Mouse (Mus musculus): ENCODE data around the gene E2f8.

Gene E2f8

DNA sequence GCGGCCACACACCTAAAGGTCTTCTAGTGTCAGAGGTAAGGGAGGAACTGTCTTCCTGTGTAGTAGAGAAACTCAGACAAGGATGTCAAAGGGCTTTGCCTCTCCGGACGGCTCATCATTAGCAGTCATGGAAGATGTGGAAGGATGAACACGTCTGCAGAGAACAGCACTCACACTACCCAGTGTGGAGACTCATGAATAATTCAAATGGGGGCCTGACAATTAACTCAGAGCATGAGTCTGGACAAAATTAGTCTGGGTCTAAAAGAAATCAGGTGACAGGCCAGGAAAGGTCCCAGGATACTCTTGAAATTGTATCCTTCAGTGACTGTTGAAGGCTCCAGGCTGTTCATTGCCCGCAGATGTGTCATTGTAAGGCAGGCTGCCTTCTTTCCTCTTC, 9.6 kb upstream of the E2f8 start:
- no peak for DNase-seq (ENCODE audit: low spot score)

DNA sequence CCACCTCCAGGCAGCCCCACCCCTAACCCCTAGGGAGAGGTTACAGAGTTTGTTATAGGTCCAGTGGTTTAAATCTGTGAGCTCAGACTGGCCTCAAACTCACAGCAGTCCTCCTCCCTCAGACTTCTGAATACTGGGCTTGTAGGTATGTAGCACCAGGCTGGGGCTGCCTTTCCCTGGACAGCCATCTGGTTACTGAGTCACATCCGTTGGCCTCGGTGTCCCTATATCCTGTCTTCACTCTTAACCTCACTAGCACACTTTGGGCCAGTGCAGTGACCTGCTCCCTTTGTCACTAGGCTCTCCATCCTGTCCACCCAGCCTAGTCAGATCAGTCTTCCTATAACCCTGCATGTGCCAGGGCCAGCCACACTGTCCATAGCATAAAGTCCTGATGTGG, 7.4 kb upstream of the E2f8 start:
- no peak for DNase-seq (ENCODE audit: low spot score)

DNA sequence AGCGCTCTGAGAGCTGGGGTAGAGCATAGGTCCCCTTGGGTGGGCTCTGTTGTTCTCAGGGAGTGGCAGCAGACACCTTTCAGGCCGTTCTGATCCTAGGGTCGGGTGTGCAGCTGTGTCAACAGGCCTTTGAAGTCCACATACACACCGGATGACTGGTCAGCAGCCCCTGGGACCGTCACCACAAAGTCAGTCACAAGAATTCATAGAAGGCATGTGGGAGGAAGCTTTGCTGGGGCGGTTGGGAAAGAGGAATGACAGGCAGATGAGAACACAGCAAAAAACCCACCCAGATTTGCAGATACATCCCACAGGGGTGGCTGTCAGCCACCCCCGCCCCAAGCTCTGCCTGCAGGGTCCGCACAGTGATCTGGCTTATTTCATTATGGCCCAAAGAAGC, 6.6 kb upstream of the E2f8 start:
- no peak for DNase-seq (ENCODE audit: low spot score)

DNA sequence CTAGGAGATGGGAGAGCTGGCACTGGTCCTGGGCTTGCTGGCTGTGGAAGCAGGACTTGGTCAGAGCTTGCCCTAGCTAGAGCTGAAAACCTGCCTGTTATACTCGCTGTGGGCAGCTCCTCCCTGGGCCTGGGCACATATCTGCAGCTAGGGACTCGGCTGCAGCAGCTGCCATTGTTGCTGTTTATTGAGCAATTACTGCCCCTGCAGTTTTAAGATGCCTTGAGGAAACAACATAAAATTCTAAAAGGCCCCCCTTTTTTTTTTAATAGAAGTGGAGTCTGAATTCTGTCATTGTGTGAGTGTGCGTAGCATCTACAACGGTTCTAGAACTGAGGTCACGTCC, 2.8 kb upstream of the E2f8 start:
- no peak for DNase-seq (ENCODE audit: low spot score)

DNA sequence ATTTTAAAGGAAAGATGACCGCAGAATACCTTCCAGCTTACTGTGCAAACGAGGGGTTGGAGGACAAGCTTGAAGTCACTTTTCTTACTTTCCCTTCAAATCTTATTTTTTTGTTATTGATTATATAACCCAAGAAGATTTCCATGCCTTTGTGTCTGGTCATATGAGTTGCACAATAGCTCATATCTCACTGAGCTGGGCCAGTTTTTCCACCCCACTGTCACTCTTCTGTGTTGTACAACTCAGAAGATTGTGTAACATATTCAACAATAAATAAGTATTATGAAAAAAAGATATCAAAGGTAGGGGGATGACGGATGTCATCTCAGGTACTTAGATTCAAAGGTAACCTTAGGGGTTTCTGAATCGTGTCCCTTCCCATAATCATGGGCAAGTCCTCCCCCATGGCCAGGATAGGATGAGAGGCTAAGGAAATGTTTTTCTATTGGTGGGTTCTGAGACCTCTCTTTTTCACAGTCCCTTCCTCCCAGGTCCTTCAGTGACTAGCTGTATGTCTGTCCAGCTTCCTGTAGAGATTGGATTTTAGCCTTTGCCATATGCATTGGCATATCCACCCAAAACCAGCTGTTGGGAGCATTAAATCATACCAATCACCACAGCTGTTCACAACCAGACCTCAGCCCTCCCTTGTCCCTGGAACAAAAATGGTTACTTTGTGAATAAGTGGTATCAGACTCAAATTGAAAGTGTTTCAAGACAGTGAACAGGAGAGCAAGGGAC, 2.3 kb upstream of the E2f8 start:
- DNase-seq (ENCODE audit: low spot score): no peak

DNA sequence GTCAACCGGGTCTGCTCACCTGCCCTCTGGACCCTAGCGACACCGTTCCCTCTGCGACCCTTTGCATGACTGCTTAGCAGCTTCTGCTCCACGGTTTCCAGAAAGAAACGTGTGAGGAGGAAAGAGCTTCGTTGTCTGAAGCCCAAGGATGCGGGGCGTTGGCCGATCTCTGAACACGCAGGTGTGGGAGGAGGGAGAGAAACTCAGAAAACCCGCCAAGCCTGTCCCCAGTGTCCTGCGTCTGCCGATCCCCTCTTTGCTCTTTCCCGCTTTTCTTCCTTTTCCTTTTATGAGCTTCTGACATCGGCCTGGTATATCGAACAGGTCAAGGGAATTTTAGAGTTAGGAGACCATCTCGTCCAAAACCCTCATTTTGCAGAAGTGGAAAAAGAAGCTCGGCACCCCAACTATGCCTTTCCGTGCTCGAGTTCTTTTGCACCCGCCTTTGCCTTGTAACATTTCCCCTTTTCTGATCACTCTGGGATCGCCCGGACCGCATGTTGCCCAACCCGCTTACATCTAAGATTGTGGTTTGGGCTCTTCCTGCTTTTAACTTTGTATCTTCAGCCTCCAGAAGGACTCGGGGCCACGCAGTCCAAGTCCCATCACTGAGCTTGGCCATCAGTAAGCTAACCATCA, 694 bp upstream of the E2f8 start:
- DNase-seq (ENCODE audit: low spot score): peak; percentile 15

DNA sequence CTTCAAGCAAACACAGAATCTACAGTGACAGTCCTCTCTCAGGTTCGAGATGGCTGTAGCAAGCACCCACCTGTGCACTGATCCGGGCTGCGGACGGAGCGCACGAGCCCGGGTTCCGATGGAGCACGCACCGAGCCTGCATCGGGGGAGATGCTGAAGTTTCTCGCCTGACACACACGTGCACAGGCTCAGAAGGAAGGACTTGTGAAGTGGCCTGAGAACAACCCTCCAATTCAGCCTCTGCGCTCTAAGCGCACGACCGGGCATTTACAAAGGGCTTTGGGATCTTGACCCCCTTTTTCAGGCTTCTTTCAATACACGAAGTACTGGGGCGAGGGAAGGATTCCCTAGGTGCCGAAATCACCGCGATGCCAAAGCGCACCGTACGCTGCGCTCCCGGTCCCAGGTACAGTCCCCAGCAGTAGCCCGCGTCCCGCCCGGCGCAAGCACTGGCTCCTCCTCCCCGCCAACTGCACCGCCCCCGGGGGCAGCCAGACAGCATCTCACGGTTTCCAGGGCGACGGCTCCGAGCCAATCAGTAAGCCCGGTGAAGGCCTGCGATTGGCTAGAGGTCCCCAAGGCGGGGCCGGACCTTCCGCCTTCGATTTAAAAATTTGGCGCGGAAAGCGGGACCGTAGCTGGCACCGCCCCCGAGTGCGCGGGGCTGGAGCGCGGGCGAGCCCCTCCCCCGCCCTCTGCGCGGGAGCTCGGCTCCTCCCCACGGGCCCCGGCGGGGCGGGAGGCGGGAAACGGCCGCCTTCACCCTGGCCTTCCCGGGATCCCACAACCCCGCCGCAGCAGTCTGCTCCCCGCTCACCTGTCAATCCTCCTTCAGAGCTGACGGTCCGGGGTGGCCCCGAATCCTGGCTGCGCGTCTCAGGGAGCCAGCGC, 560 bp downstream of the E2f8 start:
- DNase-seq (ENCODE audit: low spot score): peak; percentile 93

DNA sequence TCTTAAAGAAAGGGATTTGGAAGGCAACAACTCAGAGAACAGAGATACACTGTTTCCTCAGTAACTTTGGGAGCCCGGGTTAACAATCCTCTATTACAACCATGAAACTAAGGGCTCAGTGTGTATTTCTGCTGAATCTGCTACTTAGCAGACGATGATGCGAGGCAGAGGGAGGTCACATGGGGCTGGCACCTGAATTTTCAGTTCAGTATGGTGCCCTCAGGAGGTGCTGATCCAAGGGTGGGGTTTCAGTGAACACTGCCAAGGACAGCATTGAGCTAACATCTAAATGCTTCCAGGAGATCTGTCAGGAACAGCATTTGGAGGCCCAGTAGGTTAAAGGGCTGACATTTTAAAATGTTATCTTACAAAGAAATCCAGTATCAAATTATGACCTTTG, 1.8 kb downstream of the E2f8 start:
- no peak for DNase-seq (ENCODE audit: low spot score)

DNA sequence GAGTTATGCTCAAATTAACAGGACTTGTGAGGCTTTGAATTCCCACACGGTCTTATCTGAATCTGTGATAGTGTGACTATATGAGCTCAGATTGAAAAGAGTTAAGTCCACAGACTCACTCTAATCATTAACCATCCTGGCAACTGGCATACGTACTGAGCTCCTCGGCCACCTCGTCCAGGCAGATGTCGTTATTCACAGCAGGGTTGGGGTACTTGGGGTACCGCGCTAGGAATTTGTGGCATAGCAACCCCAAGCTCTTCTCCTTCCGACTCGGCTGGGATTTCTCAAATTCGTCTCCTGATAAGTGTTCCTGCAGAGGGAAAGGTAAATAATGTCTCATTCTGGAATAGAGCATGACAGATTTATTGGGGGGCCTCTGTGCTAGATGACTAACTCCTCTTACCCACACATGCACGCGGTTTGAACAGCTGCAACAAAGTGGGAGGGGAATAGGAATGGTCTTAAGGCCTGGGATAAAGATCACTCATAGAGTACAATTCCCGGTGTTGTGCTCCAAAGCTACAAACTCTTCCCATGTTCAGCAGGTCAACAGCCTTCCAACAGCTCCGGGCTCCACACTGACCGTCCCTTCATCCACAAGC, 3.5 kb downstream of the E2f8 start:
- DNase-seq (ENCODE audit: low spot score): no peak

DNA sequence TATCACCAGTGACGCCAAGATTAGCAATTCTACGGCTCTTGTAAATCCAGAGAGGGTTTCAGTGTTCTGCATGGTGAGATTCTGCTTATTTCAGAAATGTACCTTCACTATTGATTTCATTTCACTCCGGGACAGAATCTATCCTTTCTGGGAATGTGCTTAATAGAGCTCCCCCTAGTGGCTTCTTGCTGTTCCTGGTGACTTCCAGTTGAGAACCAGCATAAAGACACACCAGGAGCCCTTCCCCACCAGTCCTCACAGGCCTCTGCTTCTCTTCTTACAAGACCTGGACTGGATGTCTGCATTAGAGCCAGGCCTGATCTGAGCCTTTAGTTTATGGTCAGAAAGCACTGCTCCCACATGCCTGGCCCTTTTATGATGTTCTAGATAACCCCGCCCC, 4.9 kb downstream of the E2f8 start:
- DNase-seq (ENCODE audit: low spot score): peak; percentile 30

DNA sequence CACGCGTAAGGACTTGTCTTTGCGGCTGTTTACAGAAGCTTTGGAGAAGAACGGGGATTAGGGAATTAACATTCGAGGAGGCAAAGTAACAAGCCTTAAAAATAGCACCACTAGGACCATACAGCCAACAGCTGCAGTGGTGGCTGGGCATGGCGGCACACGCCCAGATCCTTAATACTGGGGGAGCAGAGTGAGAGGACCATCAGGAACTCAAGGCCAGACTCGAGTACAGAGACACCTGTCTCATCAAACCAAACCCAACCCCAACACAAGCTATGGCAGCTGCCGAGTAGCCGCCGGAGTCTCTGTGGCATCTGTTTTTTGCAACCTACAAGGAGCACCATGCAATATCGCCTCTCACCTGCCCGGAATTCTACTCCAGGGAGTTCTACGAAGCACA, 6.3 kb downstream of the E2f8 start:
- no peak for DNase-seq (ENCODE audit: low spot score)

DNA sequence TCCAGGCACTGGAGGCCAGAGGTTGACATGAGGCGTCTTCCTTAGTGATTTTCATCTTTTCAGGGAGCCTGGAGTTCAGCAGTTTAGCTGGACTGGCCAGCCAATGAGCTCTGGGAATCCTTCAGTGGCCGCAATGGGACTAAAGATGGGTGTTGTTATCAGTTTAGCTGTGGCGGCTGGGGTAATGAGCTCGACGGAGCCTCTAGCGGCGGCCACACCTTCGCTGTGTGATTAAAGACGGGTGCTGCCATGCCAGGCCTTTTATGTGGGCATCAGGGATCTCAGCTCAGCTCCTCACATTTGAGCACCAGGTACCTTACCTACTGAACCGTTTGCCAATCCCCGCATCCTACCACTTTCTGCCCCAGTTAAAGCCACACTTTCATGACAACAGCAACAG, 10.1 kb downstream of the E2f8 start:
- DNase-seq (ENCODE audit: low spot score): no peak

DNA sequence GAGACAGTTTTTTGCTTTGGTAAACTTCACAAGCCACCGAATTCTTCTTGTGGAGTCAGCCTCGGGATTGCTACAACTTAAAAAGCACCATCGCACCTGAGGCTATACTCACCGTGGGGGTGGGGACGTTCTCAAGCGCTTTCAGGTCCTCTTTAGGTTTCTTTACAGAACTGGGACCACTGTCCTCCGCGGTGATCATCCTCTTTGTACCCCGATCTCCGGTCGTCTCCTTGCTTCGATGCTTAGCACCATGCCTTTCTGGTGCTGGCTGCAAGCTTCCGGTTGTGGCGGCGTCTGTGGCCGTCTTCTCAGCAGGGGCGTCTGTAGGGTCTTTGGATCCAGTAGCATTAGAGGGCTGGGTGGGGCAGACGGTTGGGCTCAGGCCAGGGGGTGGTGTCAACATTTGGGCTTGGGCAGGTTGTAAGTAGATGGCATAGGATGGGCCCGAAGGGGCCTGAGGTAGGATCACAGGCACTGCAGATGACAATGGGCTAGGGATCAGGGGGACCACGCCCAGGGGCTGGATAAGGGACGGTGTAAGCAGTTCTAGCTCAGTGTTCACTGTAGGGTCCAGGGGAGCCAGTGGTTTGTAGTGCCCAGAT, 10.7 kb downstream of the E2f8 start:
- no peak for DNase-seq (ENCODE audit: low spot score)

DNA sequence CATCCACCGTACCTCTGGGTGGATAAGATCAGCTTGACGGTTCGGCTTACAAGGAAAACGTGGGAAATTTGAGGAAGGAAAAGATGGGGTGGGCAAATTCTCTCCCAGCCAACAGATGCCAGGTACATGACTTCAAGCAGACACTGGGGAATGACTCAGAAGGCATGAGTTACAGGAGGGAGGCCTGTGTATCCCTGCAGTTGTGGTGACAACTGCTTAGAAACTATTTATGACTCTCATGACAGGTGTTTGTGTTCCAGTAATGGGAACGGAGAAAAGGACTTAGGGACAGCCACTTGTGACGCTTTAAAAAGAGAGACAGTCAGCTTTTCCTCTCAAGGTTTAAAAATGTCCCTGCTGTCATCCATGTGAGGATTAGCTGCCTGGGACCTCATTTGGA, 11.3 kb downstream of the E2f8 start:
- DNase-seq (ENCODE audit: low spot score): no peak

DNA sequence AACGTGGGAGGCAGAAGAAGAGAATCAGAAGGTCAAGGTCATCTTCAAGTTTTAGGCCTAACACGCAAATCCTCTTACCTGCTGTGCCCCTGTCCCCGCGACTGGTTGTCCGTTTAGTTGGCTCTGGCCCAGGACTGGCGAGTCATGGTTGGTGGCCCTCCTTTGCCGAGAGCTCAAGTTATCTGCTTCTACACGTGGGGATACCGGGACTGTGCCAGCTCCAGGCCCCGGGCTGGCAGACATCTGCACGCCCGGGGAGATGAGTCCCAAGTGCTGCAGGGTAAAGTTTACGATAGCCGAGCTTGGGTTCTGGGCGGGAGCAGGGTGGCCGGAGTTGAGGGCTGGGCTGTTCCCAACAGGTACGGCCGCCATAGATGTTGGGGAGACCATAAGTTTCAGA, 13.8 kb downstream of the E2f8 start:
- DNase-seq (ENCODE audit: low spot score): no peak

DNA sequence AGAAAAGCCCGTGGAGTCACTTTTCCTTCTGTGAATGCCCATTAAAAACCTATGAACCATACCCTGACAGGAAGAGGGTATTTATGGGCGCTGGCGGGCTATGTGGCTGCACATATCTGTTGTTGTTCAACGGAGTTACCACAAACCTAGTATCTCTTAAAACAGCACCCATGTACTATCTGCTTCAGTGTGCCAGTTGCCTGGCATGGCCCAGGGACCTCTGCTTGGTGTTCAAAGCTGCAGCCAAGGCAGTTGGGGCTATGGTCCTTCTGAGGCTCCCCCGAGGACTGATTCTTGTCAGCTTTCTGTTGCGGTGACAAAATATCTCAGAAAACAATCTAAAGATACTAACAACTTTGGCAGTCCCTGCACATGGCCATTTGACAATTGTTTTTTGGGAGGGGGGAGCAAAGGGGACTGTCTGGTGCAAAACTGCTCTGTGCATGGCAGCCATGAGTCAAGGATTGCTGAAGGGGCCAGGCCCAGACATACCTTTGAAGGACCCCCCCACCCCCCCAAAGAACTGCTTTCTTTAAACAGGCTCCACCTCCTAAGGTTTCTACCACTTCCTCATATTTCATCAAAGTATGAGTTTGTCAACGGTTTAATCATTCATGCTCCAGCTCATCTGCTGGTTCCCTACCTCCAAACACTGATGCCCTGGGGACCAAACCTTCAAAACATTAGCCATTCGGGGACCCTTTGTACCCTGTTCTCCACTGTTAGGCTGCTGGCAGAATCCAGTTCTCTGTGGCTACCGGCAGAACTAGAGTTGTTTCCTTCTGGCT, 16.5 kb downstream of the E2f8 start:
- no peak for DNase-seq (ENCODE audit: low spot score)

DNA sequence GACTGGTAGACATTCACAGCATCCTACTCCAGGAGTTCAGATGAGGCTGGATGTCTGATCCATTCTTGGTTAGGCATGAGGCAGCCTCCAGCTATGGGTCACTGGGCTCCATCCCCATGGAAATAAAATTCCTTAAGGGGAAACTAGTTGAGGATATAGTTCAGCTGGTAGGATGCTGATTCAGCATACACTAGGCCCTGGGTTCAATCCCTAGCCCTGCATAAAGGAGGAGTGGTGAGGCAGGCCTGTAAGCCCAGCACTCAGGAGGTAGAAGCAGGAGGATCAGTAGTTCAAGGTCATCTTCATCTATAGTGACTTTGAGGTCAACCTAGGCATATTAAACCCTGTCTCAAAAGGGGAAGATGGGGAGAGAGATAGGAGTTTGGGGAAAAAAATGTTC, 17.2 kb downstream of the E2f8 start:
- no peak for DNase-seq (ENCODE audit: low spot score)

DNA sequence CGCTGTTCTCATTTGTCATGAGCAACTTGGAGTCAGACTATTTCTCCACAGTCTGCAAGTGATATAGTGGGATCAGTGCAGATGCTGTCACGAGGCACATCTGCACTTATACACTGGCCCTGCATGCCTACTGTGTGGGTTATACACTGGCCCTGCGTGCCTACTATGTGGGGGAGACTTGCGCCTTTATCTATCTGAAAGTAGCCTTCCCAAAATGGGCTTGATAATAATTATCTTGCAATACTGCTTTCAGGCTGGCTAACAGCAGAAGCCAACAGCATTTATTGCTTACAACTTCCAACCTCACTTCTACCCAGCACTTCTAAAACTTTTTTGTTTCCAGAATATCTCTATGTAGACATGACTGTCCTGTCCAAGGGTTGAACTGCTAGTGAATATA, 19.6 kb downstream of the E2f8 start:
- no peak for DNase-seq (ENCODE audit: low spot score)

DNA sequence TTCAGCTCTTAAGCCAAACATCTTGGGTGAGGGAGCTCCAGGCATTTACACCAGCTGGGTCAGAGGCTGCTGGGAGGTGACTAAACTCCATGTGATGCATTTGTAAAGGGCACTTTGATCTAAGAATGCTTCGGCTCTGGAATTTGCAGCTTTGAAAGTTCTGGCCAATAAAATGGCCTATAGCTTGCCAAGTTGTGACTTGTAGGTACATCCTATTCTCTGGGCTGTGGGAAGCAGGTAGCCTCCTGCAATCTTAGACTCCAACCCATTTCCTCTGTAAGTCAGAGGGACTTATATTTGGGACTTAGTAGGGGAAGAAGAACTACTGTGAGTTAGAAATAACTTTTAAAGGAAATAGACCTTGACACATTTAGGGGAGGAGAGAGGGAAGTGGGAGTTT, 20.4 kb downstream of the E2f8 start:
- DNase-seq (ENCODE audit: low spot score): no peak

DNA sequence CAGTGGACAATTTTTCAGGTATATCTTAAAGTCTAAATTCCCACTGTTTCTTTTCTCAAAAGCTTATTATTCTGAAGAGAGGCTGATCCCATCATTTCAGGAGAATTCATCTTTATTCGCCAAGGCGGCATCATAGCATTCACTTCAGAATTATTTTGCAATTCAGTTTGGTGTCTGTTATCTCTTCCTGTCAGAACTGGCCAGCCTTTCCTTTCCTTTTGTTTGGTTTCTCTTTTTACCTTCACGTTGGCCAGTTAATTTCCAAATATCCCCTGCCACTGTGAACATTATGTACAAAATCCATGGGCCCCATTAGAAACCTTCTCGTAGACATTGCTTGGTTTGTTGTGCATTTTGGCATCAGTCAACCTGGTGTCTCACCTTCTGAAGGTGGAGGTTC, 22.0 kb downstream of the E2f8 start:
- no peak for DNase-seq (ENCODE audit: low spot score)

DNA sequence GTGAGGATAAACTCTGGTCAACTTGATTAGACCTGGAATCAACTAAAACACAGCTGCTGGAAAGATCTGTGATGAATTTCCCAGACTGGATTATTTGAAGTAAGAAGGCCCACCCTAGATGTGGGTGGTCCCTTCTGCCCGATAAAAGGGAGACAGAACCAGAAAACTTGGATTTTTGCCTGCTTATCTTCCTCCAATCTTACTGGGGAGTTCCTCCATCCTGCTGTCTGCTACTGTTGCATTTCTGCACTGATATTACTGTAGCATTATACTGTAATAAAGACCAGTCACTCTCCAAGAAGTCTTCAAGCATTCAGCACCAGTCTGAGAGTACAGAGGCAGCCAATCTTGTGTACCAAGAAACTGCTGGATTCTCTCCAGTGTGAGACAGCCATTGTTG, 23.1 kb downstream of the E2f8 start:
- DNase-seq (ENCODE audit: low spot score): no peak

DNA sequence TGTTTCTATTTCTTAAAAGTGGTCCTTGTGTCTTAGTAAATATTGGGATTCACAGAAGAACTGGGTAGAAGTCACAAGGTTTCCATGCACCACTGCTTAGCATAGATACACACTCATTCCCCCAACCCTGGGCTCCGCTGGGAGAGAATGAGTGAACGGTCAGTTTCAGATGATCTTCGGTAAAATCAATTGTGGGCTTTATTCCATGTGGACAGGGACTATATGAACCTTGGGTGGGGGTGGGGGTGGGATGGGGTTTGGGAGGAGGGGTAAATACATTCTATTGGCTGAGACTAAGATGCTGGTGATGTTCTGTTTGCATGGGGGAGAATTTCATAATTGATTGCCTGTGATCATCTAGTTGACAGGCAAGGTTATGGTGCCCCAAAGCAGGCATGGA, 25.9 kb downstream of the E2f8 start:
- no peak for DNase-seq (ENCODE audit: low spot score)
